Mouse (Mus musculus) lung, embryonic 15.5 days (tissue): Measurements from ENCODE around the gene Plekhg4. TPM values are rescaled to one million over a fixed set of nuclear protein-coding genes. Genes with fewer than 3 reads are reported as not detected.
A peak's percentile ranks its signal among the peaks of the same experiment; 100 is the strongest.

Source experiments
- ATAC-seq: fragments of 200-750 bp; cut with Nextera tagmentation; 2 replicates; pipeline ENCODE4 v1.8.0; 2017; ENCODE audit warnings: moderate number of reproducible peaks, borderline replicate concordance; ENCODE audit not compliant: low FRiP score, low TSS enrichment; ENCODE audit errors: extremely low read depth
- H3K27ac ChIP-seq: fragments of 300-500 bp; sonication (generic); 2 replicates; pipeline ENCODE4 v1.5.1; 2015; ENCODE audit warnings: moderate library complexity, mild to moderate bottlenecking, inconsistent platforms
- H3K27me3 ChIP-seq: fragments of 300-500 bp; sonication (generic); 2 replicates; pipeline ENCODE4 v1.6.1; 2015; ENCODE audit warnings: inconsistent platforms
- H3K36me3 ChIP-seq: fragments of 300-500 bp; sonication (generic); 2 replicates; pipeline ENCODE4 v1.6.1; 2015; ENCODE audit warnings: inconsistent platforms
- H3K4me1 ChIP-seq: fragments of 300-500 bp; sonication (generic); 2 replicates; pipeline ENCODE4 v1.6.1; 2015; ENCODE audit warnings: inconsistent platforms
- H3K4me2 ChIP-seq: fragments of 300-500 bp; sonication (generic); 2 replicates; pipeline ENCODE4 v1.6.1; 2015; ENCODE audit warnings: inconsistent platforms, mild to moderate bottlenecking, moderate library complexity
- H3K4me3 ChIP-seq: fragments of 300-500 bp; sonication (generic); 2 replicates; pipeline ENCODE4 v1.5.1; 2015; ENCODE audit warnings: mild to moderate bottlenecking, inconsistent platforms
- H3K9ac ChIP-seq: fragments of 300-500 bp; sonication (generic); 2 replicates; pipeline ENCODE4 v1.6.1; 2015; ENCODE audit warnings: inconsistent platforms
- H3K9me3 ChIP-seq: fragments of 300-500 bp; sonication (generic); 2 replicates; pipeline ENCODE4 v1.6.1; 2016; ENCODE audit warnings: inconsistent platforms
- WGBS: fragments of 180-500 bp; shearing (Covaris S2); methylation state at CpG from one replicate; pipeline ENCODE4 v1.1.7; 2015; 5-methylcytosine and 5-hydroxymethylcytosine counted together
- polyA plus RNA-seq: library from polyadenylated mRNA; unstranded; fragments of >200 nt; fragmentation: Nextera tagmentation; extraction: Ambion mirVana; gene quantifications from 2 replicates; pipeline ENCODE4 v1.2.1, GENCODE M21; 2015

Plekhg4 gene
- polyA plus RNA-seq, 1 experiment from 2014 or later: 1.5 TPM

GRCm38 (mm10) chr8:105380308-105380707 lies 7.2 kb downstream of the Plekhg4 start:
- no peak overlapping the region for H3K4me3 ChIP-seq
- peaks cover 39% of the 10 kb centered on the region for H3K4me1 ChIP-seq
- H3K27me3 ChIP-seq: no peaks in the 10 kb centered on the region
- no peak overlapping the region for H3K9ac ChIP-seq
- no peak overlapping the region for H3K4me2 ChIP-seq
- H3K36me3 ChIP-seq: no peaks in the 10 kb centered on the region
- H3K27ac ChIP-seq: no peak overlapping the region
- 71% methylated on average over 12 of the region's 12 CpGs for WGBS
- H3K9me3 ChIP-seq: no peaks in the 10 kb centered on the region
- ATAC-seq: no peak

GRCm38 (mm10) chr8:105384070-105384469 lies 11.0 kb downstream of the Plekhg4 start:
- peaks cover 19% of the 10 kb centered on the region for H3K4me1 ChIP-seq
- no peaks in the 10 kb centered on the region for H3K9me3 ChIP-seq
- ATAC-seq: no peak
- no peak overlapping the region for H3K9ac ChIP-seq
- no peaks in the 10 kb centered on the region for H3K27me3 ChIP-seq
- no peaks in the 10 kb centered on the region for H3K36me3 ChIP-seq
- H3K27ac ChIP-seq: no peak overlapping the region
- H3K4me2 ChIP-seq: no peak overlapping the region
- no peak overlapping the region for H3K4me3 ChIP-seq
- 99% methylated on average over 2 of the region's 2 CpGs for WGBS

- Histone ChIP-seq H3K9ac (no peak overlapping the region), H3K4me2 (no peak overlapping the region), H3K36me3 (no peaks in the 10 kb centered on the region), H3K4me3 (no peak overlapping the region), H3K27ac (no peak overlapping the region), H3K9me3 (no peaks in the 10 kb centered on the region), H3K4me1 (peaks cover 10% of the 10 kb centered on the region), H3K27me3 (no peaks in the 10 kb centered on the region)
- 39% methylated on average over 1 of the region's 1 CpGs for WGBS
- 0 out of 2 replicates have a peak, but pooled peaks have one; percentile 37 for ATAC-seq
Measured at GRCm38 (mm10) chr8:105387151-105387550, 14.1 kb downstream of the Plekhg4 start.

- Histone ChIP-seq H3K36me3 (no peaks in the 10 kb centered on the region), H3K27me3 (no peaks in the 10 kb centered on the region), H3K27ac (no peak overlapping the region), H3K4me3 (no peak overlapping the region), H3K4me2 (no peak overlapping the region), H3K4me1 (peaks cover 10% of the 10 kb centered on the region), H3K9ac (no peak overlapping the region), H3K9me3 (no peaks in the 10 kb centered on the region)
- peak; percentile 33; the same call in 1 of the 2 replicates for ATAC-seq
- 37% methylated on average over 6 of the region's 6 CpGs for WGBS
Measured at GRCm38 (mm10) chr8:105389096-105389495, 16.0 kb downstream of the Plekhg4 start.

- Histone ChIP-seq H3K4me3 (no peak overlapping the region), H3K9ac (no peak overlapping the region), H3K4me1 (peaks cover 6% of the 10 kb centered on the region), H3K27ac (no peak overlapping the region), H3K36me3 (no peaks in the 10 kb centered on the region), H3K27me3 (no peaks in the 10 kb centered on the region), H3K9me3 (no peaks in the 10 kb centered on the region), H3K4me2 (no peak overlapping the region)
- no peak for ATAC-seq
- 74% methylated on average over 12 of the region's 12 CpGs for WGBS
Measured at GRCm38 (mm10) chr8:105393089-105393787, 20.2 kb downstream of the Plekhg4 start.

GRCm38 (mm10) chr8:105393915-105394314 lies 20.8 kb downstream of the Plekhg4 start:
- Histone ChIP-seq H3K9me3 (no peaks in the 10 kb centered on the region), H3K27ac (no peak overlapping the region), H3K4me1 (peaks cover 5% of the 10 kb centered on the region)

GRCm38 (mm10) chr8:105397747-105398146 lies 24.7 kb downstream of the Plekhg4 start:
- Histone ChIP-seq H3K27me3 (no peaks in the 10 kb centered on the region), H3K4me2 (no peak overlapping the region), H3K36me3 (no peaks in the 10 kb centered on the region), H3K4me1 (no peaks in the 10 kb centered on the region; the same call in 1 of the 2 replicates), H3K9me3 (no peaks in the 10 kb centered on the region), H3K27ac (no peak overlapping the region), H3K4me3 (no peak overlapping the region), H3K9ac (no peak overlapping the region)
- ATAC-seq: no peak
- 26% methylated on average over 3 of the region's 3 CpGs for WGBS

More at GRCm38 (mm10) chr8:105393915-105394314, 20.8 kb downstream of the Plekhg4 start:
- ATAC-seq: no peak
- no peaks in the 10 kb centered on the region for H3K36me3 ChIP-seq
- no peaks in the 10 kb centered on the region for H3K27me3 ChIP-seq
- H3K4me3 ChIP-seq: no peak overlapping the region
- 63% methylated on average over 7 of the region's 7 CpGs for WGBS
- no peak overlapping the region for H3K4me2 ChIP-seq
- H3K9ac ChIP-seq: no peak overlapping the region

- Histone ChIP-seq H3K4me1 (peaks cover 10% of the 10 kb centered on the region), H3K9me3 (no peaks in the 10 kb centered on the region), H3K4me2 (no peak overlapping the region), H3K9ac (no peak overlapping the region), H3K27ac (no peak overlapping the region), H3K4me3 (no peak overlapping the region), H3K36me3 (no peaks in the 10 kb centered on the region), H3K27me3 (no peaks in the 10 kb centered on the region)
- WGBS: 90% methylated on average over 5 of the region's 5 CpGs
- no peak for ATAC-seq
Measured at GRCm38 (mm10) chr8:105400016-105400415, 26.9 kb downstream of the Plekhg4 start.

DNA sequence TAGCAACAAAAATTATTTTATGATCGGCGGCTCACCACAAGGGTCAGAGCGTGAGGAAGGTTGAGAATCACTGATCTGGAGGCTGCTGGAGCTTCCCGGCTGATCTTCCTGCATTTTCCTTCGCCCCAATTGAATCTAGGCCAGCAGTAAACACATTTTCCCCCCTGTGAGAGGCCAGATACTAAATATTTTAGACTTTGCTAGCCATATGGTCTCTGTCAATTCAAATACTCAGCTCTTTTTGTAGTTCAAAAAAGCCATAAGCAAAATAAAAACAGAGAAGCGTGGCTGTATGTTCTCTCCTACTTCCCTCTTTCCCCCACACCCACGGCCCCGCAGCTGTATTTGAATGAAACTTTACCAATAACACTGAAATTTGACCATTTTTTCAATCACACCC lies 30.4 kb downstream of the Plekhg4 start:
- 60% methylated on average over 8 of the region's 8 CpGs for WGBS
- 0 out of 2 replicates have a peak, but pooled peaks have one; percentile 21 for ATAC-seq
- peak overlapping the region; percentile 41; the same call in 1 of the 2 replicates for H3K27ac ChIP-seq

DNA sequence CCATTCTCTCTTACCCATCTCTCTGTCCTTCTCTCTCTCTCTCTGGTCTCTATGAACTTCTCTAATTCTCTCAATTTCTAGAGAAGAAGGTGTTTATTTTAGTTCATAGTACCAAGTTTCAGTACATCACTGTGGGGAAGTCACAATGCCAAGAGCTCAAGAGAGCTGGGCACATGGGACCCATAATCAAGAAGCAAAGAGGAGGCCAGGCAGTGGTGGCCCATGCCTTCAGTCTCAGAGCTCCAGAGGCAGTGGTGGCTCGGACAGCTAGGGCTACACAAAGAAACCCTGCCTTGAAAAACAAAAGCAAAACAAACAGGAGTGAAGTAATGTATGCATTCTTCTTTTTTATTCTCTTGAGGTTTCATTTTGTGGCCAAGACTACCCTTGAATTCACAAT lies 31.4 kb downstream of the Plekhg4 start:
- no peak for ATAC-seq
- Histone ChIP-seq H3K4me3 (no peak overlapping the region), H3K27me3 (no peaks in the 10 kb centered on the region), H3K27ac (0 out of 2 replicates have a peak overlapping the region, but pooled peaks have one; percentile 41), H3K9me3 (no peaks in the 10 kb centered on the region), H3K4me2 (no peak overlapping the region), H3K9ac (no peak overlapping the region), H3K36me3 (no peaks in the 10 kb centered on the region), H3K4me1 (peaks cover 32% of the 10 kb centered on the region)
- 63% methylated on average over 1 of the region's 1 CpGs for WGBS

More for the DNA sequence above, 30.4 kb downstream of the Plekhg4 start:
- peaks cover 32% of the 10 kb centered on the region for H3K4me1 ChIP-seq
- H3K36me3 ChIP-seq: no peaks in the 10 kb centered on the region
- H3K4me2 ChIP-seq: no peak overlapping the region
- H3K4me3 ChIP-seq: no peak overlapping the region
- no peaks in the 10 kb centered on the region for H3K9me3 ChIP-seq
- no peaks in the 10 kb centered on the region for H3K27me3 ChIP-seq
- no peak overlapping the region for H3K9ac ChIP-seq

GRCm38 (mm10) chr8:105406416-105406815 lies 33.3 kb downstream of the Plekhg4 start:
- Histone ChIP-seq H3K4me2 (peak overlapping the region; percentile 13; the same call in 1 of the 2 replicates), H3K27ac (peak overlapping the region; percentile 69), H3K27me3 (no peaks in the 10 kb centered on the region), H3K9me3 (no peaks in the 10 kb centered on the region), H3K9ac (no peak overlapping the region), H3K4me1 (peaks cover 32% of the 10 kb centered on the region), H3K4me3 (no peak overlapping the region), H3K36me3 (no peaks in the 10 kb centered on the region)
- WGBS: 14% methylated on average over 10 of the region's 10 CpGs
- ATAC-seq: peak; percentile 84; the same call in 1 of the 2 replicates

DNA sequence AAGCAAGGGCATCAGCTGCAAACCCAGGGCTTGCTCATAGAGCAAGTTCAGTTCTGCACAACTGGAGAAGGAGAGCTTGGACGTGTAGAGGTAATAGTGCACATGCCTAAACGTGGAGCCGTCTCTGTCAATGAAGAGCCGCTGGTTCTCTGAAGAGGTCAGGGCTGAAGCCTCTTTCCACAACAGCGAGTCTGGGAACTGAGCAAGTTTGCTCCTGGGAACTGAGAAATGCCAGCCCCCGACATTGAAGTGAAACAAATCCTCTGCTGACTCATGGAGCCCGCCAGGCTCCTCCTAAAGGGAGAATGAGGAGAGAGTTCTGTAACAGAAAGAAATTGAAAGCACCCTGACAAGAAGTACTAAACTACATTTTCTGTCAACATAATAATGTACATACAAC lies 35.3 kb downstream of the Plekhg4 start:
- Histone ChIP-seq H3K9me3 (no peaks in the 10 kb centered on the region), H3K9ac (no peak overlapping the region), H3K4me2 (no peak overlapping the region), H3K36me3 (no peaks in the 10 kb centered on the region), H3K27me3 (peaks cover 11% of the 10 kb centered on the region), H3K27ac (no peak overlapping the region), H3K4me1 (peaks cover 28% of the 10 kb centered on the region), H3K4me3 (no peak overlapping the region)
- WGBS: 60% methylated on average over 7 of the region's 7 CpGs
- ATAC-seq: no peak
